Mouse (Mus musculus) forebrain, embryonic 14.5 days (tissue): ENCODE data around the gene Tor4a. TPM values are rescaled to one million over a fixed set of nuclear protein-coding genes. Genes with fewer than 3 reads are reported as not detected.

Experiments
- ATAC-seq: fragments of 200-750 bp; cut with Nextera tagmentation; 2 replicates; pipeline ENCODE4 v1.8.0; 2017; ENCODE audit warnings: mild to moderate bottlenecking, moderate library complexity
- DNase-seq: peaks from one replicate; pipeline ENCODE4 v3.0.0-alpha.2; 2015; ENCODE audit warnings: low spot score
- H3K27ac ChIP-seq: fragments of 300-500 bp; sonication (generic); 2 replicates; pipeline ENCODE4 v1.5.1; 2014; ENCODE audit warnings: low read depth, mild to moderate bottlenecking, control low read depth, low read length, moderate library complexity
- H3K27me3 ChIP-seq: fragments of 300-500 bp; sonication (generic); replicated peaks from 2 replicates; pipeline ENCODE4 v1.6.1; 2014; ENCODE audit warnings: low read length, control low read depth, mixed read lengths; ENCODE audit not compliant: control insufficient read depth, insufficient read depth
- H3K36me3 ChIP-seq: fragments of 300-500 bp; sonication (generic); 2 replicates; pipeline ENCODE4 v1.6.1; 2014; ENCODE audit warnings: low read length, control low read depth; ENCODE audit not compliant: control insufficient read depth, insufficient read depth
- H3K4me1 ChIP-seq: fragments of 300-500 bp; sonication (generic); 2 replicates; pipeline ENCODE4 v1.6.1; 2014; ENCODE audit warnings: antibody characterized with exemption, low read length, control low read depth; ENCODE audit not compliant: control insufficient read depth, insufficient read depth
- H3K4me2 ChIP-seq: fragments of 300-500 bp; sonication (generic); 2 replicates; pipeline ENCODE4 v1.6.1; 2014; ENCODE audit warnings: mild to moderate bottlenecking, control low read depth, low read length
- H3K4me3 ChIP-seq: fragments of 300-500 bp; sonication (generic); 2 replicates; pipeline ENCODE4 v1.5.1; 2014; ENCODE audit warnings: low read depth, low read length, control low read depth
- H3K9ac ChIP-seq: fragments of 300-500 bp; sonication (generic); 2 replicates; pipeline ENCODE4 v1.6.1; 2014; ENCODE audit warnings: mild to moderate bottlenecking, low read length, control low read depth, moderate library complexity
- H3K9me3 ChIP-seq: fragments of 300-500 bp; sonication (generic); replicated peaks from 2 replicates; pipeline ENCODE4 v1.6.1; 2016; ENCODE audit warnings: low read length, control low read depth, mixed read lengths; ENCODE audit not compliant: control insufficient read depth
- WGBS: fragments of 180-500 bp; shearing (Covaris S2); extraction: QIAGEN DNeasy Blood & Tissue Kit; methylation state at CpG from one replicate; pipeline ENCODE4 v1.1.7; 2014; 5-methylcytosine and 5-hydroxymethylcytosine counted together
- polyA plus RNA-seq: library from polyadenylated mRNA; unstranded; fragments of >200 nt; fragmentation: Nextera tagmentation; extraction: Ambion mirVana; gene quantifications from 2 replicates; pipeline ENCODE4 v1.2.1, GENCODE M21; 2014

Tor4a gene
- polyA plus RNA-seq, 1 experiment from 2014 or later, result 0.97 TPM

DNA sequence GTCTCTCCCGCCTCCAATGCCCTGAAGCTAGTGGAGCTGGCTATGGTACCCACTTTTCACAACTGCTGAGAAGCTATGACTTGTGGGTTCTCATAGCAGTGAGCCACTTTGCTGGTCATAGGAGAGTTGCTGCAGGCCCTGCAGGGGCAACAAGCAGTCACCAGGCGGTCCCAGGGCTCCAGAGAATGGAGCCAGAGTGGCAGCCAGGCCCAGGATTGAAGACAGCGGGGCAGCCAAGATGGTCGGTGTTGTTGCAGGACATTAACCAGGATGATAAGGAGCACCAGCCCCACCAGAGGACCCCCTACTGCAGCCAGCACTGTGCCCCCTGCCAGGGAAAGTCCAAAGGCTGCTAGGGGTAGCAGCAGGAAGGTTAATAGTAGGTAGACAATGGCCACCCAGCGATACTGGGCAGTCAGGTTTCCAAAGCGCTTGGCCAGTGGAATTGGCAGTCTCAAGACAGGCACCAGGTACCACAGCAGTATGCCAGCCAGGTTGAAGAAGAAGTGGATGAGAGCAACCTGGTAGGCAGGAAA, 32.4 kb upstream of the Tor4a start:
- WGBS, result 66% methylated on average over 6 of the region's 6 CpGs

DNA sequence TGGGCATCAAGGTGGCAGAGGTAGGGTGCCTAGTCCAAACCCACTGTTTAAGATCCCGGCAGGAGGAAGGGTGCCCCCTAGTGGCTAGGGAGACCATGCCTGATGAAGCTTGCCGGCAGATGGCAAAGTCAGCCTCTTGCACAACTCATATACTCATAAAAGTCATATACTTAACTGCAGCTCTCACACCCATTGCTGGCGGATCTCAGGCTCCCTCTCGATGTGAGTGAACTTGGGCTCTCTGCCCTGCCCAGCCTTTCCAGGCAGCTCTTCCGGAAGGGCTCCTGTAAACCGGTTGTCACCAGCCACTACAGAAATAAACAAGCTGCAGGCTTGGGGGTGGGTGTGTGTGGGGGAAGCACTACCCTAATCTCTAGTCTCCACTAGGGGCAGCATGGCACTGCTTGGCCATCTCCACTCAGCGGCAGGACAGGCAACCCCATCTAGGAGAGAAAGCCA, 31.8 kb upstream of the Tor4a start:
- Histone ChIP-seq H3K4me2 (peak overlapping the region; percentile 41), H3K4me1 (peaks cover 8% of the 10 kb centered on the region), H3K27me3 (no peaks in the 10 kb centered on the region), H3K9ac (0 out of 2 replicates have a peak overlapping the region, but pooled peaks have one; percentile 37), H3K36me3 (no peaks in the 10 kb centered on the region), H3K9me3 (no peaks in the 10 kb centered on the region), H3K4me3 (peak overlapping the region; percentile 15; the same call in 1 of the 2 replicates), H3K27ac (peak overlapping the region; percentile 58)
- whole genome bisulfite sequencing, result 2% methylated on average over 7 of the region's 7 CpGs
- DNase-seq (peak; percentile 91), ATAC-seq (no peak)

More for the DNA sequence above, 32.4 kb upstream of the Tor4a start:
- Histone ChIP-seq H3K27ac (no peak overlapping the region), H3K27me3 (no peaks in the 10 kb centered on the region), H3K4me3 (no peak overlapping the region), H3K4me2 (no peak overlapping the region), H3K4me1 (peaks cover 5% of the 10 kb centered on the region), H3K36me3 (no peaks in the 10 kb centered on the region), H3K9ac (no peak overlapping the region), H3K9me3 (no peaks in the 10 kb centered on the region)
- DNase-seq, result no peak
- no peak for ATAC-seq

- no peak overlapping the region for H3K9ac ChIP-seq
- no peaks in the 10 kb centered on the region for H3K9me3 ChIP-seq
- H3K4me1 ChIP-seq, result peaks cover 12% of the 10 kb centered on the region
- no peak overlapping the region for H3K4me2 ChIP-seq
- H3K4me3 ChIP-seq, result no peak overlapping the region
- H3K27ac ChIP-seq, result no peak overlapping the region
- 85% methylated on average over 4 of the region's 4 CpGs for WGBS
- no peak for ATAC-seq
- H3K27me3 ChIP-seq, result no peaks in the 10 kb centered on the region
- DNase-seq, result no peak
- H3K36me3 ChIP-seq, result no peaks in the 10 kb centered on the region
Observed at GRCm38 (mm10) chr2:25227406-25227805, 30.7 kb upstream of the Tor4a start.

GRCm38 (mm10) chr2:25226864-25227263, 30.2 kb upstream of the Tor4a start:
- Histone ChIP-seq H3K27ac (no peak overlapping the region), H3K36me3 (peaks cover 2% of the 10 kb centered on the region; the same call in 1 of the 2 replicates), H3K27me3 (no peaks in the 10 kb centered on the region), H3K4me2 (no peak overlapping the region), H3K4me1 (peaks cover 12% of the 10 kb centered on the region), H3K9ac (no peak overlapping the region), H3K9me3 (no peaks in the 10 kb centered on the region), H3K4me3 (no peak overlapping the region)
- ATAC-seq (no peak), DNase-seq (no peak)
- whole genome bisulfite sequencing, result 90% methylated on average over 5 of the region's 5 CpGs

- Histone ChIP-seq H3K4me1 (peaks cover 12% of the 10 kb centered on the region), H3K27me3 (no peaks in the 10 kb centered on the region), H3K27ac (peak overlapping the region; percentile 98; the same call in 1 of the 2 replicates), H3K9me3 (no peaks in the 10 kb centered on the region), H3K9ac (no peak overlapping the region), H3K4me2 (peak overlapping the region; percentile 46), H3K4me3 (no peak overlapping the region), H3K36me3 (peaks cover 8% of the 10 kb centered on the region; the same call in 1 of the 2 replicates)
- no peak for DNase-seq
- WGBS, result 77% methylated on average over 8 of the region's 8 CpGs
- no peak for ATAC-seq
Observed at GRCm38 (mm10) chr2:25225811-25226379, 29.2 kb upstream of the Tor4a start.

- ATAC-seq (peak; percentile 97), DNase-seq (peak; percentile 100)
- Histone ChIP-seq H3K9ac (peak overlapping the region; percentile 72), H3K4me2 (peak overlapping the region; percentile 46), H3K4me1 (peaks cover 12% of the 10 kb centered on the region), H3K27ac (peak overlapping the region; percentile 98), H3K9me3 (no peaks in the 10 kb centered on the region), H3K4me3 (peak overlapping the region; percentile 89), H3K36me3 (peaks cover 8% of the 10 kb centered on the region; the same call in 1 of the 2 replicates), H3K27me3 (no peaks in the 10 kb centered on the region)
- WGBS, result 2% methylated on average over 40 of the region's 41 CpGs
Observed at GRCm38 (mm10) chr2:25224766-25225752, 28.4 kb upstream of the Tor4a start.

GRCm38 (mm10) chr2:25224492-25224765, 27.7 kb upstream of the Tor4a start, which contains the start of gene Tubb4b:
Gene Tubb4b, minus strand, starts transcription at chr2:25224702.
- no peak for DNase-seq
- H3K4me3 ChIP-seq, result peak within 1 kb of the TSS; percentile 89
- ATAC-seq, result no peak
- peak within 1 kb of the TSS; percentile 86 for H3K9ac ChIP-seq
- peak within 1 kb of the TSS; percentile 92 for H3K4me2 ChIP-seq
- no peaks in the 10 kb centered on the region for H3K27me3 ChIP-seq
- no peaks in the 10 kb centered on the region for H3K9me3 ChIP-seq
- under 1% methylated on average over 17 of the region's 17 CpGs for WGBS
- peaks cover 8% of the 10 kb centered on the region; the same call in 1 of the 2 replicates for H3K36me3 ChIP-seq
- H3K4me1 ChIP-seq, result peaks cover 12% of the 10 kb centered on the region
- peak within 1 kb of the TSS; percentile 98 for H3K27ac ChIP-seq

DNA sequence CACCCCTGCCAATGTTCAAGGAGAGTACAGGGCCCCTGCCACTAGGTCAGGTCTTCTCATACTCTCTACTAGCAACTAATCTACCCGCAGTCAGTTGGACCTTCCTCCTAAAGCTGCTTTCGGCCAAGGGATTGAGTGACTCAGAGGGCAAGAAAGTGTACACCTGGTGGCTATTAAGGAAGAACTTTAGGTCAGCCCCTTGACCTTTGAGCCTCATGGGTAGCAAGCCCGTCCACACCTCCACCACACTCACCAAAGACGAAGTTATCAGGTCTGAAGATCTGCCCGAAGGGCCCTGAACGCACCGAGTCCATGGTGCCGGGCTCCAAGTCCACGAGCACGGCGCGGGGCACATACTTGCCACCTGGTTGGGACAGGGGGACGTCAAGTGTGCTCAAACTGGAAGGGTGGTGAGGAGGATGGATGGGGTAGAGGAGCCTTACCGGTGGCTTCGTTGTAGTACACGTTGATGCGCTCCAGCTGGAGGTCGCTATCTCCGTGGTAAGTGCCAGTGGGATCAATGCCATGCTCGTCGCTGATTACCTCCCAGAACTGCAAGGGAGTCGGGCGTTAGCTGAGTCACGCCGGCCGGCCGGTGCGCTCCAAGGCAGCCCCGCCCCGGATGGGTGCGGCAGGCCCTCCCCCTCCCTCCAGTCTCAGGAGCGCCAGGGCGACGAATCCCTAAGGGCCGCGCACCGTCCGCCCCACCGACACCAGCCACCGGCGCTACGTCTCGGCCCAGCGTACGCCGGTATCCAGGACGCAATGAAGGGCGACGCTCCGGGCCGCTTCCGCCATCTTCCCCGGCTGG, 27.2 kb upstream of the Tor4a start:
- H3K36me3 ChIP-seq, result peaks cover 8% of the 10 kb centered on the region; the same call in 1 of the 2 replicates
- WGBS, result 4% methylated on average over 36 of the region's 53 CpGs
- H3K4me3 ChIP-seq, result peak overlapping the region; percentile 89
- peak overlapping the region; percentile 89 for H3K27ac ChIP-seq
- H3K4me1 ChIP-seq, result peaks cover 12% of the 10 kb centered on the region
- peak; percentile 65 for DNase-seq
- H3K9ac ChIP-seq, result peak overlapping the region; percentile 86
- no peaks in the 10 kb centered on the region for H3K27me3 ChIP-seq
- H3K9me3 ChIP-seq, result no peaks in the 10 kb centered on the region
- H3K4me2 ChIP-seq, result peak overlapping the region; percentile 92
- peak; percentile 33 for ATAC-seq
